Mouse (Mus musculus): Measurements from ENCODE around the gene Mmgt2. TPM values are rescaled to one million over a fixed set of nuclear protein-coding genes. Genes with fewer than 3 reads are reported as not detected.

Mmgt2 gene
- total RNA-seq (2023): 10 to 100 TPM; 26.2 to 30.5 TPM

DNA sequence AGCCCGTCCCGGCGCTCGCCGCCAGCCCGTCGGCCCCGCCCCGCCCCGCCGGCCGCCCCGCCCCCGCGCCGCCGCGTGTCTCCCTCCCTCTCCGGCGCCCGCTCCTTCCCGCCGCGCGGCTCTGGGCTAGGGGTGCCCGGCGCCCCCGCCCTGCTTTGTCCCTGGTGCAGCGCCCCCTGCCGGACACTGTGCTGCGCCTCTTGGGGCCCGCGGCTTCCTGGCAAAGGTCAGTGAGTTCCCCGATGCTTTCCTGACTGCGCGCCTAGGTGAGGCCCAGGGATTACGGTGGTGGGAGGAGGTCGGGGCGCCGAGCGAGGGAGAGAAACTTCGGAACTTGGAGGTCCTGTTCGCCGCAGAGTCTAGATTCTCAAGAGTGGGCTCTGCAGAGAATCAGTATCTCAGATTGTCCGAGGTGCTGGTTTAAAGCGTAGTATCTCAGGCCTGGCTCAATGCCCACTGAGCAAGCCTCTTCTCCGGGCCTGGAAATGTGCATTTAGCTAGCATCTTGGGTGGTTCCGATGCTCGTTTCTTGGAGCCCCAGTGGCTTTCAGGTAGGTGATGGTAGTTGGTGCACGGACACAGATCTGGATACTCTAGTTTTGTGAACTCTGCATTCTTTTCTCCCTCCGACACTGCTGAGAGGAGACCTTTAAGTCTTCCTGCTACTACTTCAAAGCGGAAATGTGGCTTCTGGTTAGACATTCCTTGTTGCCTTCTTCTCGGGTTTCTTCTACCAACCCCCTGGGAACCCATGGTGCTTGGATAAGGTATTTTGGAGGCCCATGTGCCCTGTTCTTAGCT lies at the start of gene Mmgt2:
TSS of gene Mmgt2 (plus strand) at position 74 of the 801 bp plus-strand sequence.

GRCm38 (mm10) chr11:62647661-62648590 lies 538 bp upstream of the Mmgt2 start, which contains the start of gene Lrrc75a:
TSS of gene Lrrc75a (minus strand) at chr11:62648523.

Other genes starting within 250 kb of the Mmgt2 start
- 10 to 100 TPM in 1 of 2 experiments, 1 to 10 TPM in 1; 9.6 to 10.4 TPM for gene Pigl, start 190.2 kb upstream of the Mmgt2 start, total RNA-seq (2023)
- gene Ncor1, start 190.1 kb upstream of the Mmgt2 start, total RNA-seq (2023): 100 to 1,000 TPM; 437 to 472 TPM
- 1 to 10 TPM; 4.2 to 6.1 TPM for gene Cenpv, start 109.4 kb upstream of the Mmgt2 start, total RNA-seq (2023)
- 1,000 to 10,000 TPM; 1,212 to 1,239 TPM for gene Ubb, start 97.5 kb upstream of the Mmgt2 start, total RNA-seq (2023)
- 10 to 100 TPM; 50.0 to 50.1 TPM for gene Trpv2, start 74.2 kb upstream of the Mmgt2 start, total RNA-seq (2023)
- gene Lrrc75a, start 141 bp upstream of the Mmgt2 start, total RNA-seq (2023): under 1 TPM; 0.64 to 0.80 TPM
- 10 to 100 TPM; 15.0 to 17.8 TPM for gene Zfp287, start 83.2 kb downstream of the Mmgt2 start, total RNA-seq (2023)
- not detected for gene Gm10428, start 104.4 kb downstream of the Mmgt2 start, total RNA-seq (2023)
- 1 to 10 TPM; 4.2 to 4.4 TPM for gene Zfp286, start 140.8 kb downstream of the Mmgt2 start, total RNA-seq (2023)
- gene Trim16, start 171.6 kb downstream of the Mmgt2 start, total RNA-seq (2023): 1 to 10 TPM in 1 of 2 experiments, under 1 TPM in 1; 0.87 to 1.2 TPM
- 1 to 10 TPM; 4.8 to 8.7 TPM for gene Fbxw10, start 198.4 kb downstream of the Mmgt2 start, total RNA-seq (2023)
- gene Tvp23b, start 230.8 kb downstream of the Mmgt2 start, total RNA-seq (2023): 10 to 100 TPM; 15.2 to 21.1 TPM